Mouse (Mus musculus): ENCODE data around the gene H2-K1. TPM values are rescaled to one million over a fixed set of nuclear protein-coding genes. Genes with fewer than 3 reads are reported as not detected.
"Not testable (repeated sequence)": the region's sequence is repeated elsewhere in the genome, so short reads cannot be mapped to it uniquely, and the experiment has no call there.

Gene H2-K1
- total and polyA plus RNA-seq, 2 experiments from 2014 or later, result 21.2 to 22.2 TPM

- no peak overlapping the region for H3K4me3 ChIP-seq (ENCODE audit: low read depth, low read length)
- no peak overlapping the region for H3K27ac ChIP-seq (ENCODE audit: low read depth, low read length)
- H3K9me3 ChIP-seq (ENCODE audit: low read length), result no peaks in the 10 kb centered on the region
- ATAC-seq (ENCODE audit: low FRiP score), result no peak
- H3K4me1 ChIP-seq (ENCODE audit: insufficient read depth, low read length), result peaks cover 17% of the 10 kb centered on the region; the same call in 1 of the 2 replicates
- no peaks in the 10 kb centered on the region for H3K27me3 ChIP-seq (ENCODE audit: insufficient read depth, low read length)
- no peak for DNase-seq (ENCODE audit: low spot score)
- no peak overlapping the region for H3K4me2 ChIP-seq (ENCODE audit: low read depth, low read length, poor library complexity, severe bottlenecking)
- H3K9ac ChIP-seq (replicated peaks; ENCODE audit: low read length, poor library complexity, severe bottlenecking), result no peak overlapping the region
- TF ChIP-seq CTCF (IDR thresholded peaks at IDR 0.05), result no peak
- H3K36me3 ChIP-seq (ENCODE audit: insufficient read depth, low read length), result peaks cover 10% of the 10 kb centered on the region; the same call in 1 of the 2 replicates
- 95% methylated on average over 23 of the region's 23 CpGs for WGBS
Measured at GRCm38 (mm10) chr17:34021539-34022413, 21.6 kb upstream of the H2-K1 start.

GRCm38 (mm10) chr17:34013436-34013835 is 13.3 kb upstream of the H2-K1 start:
- no peak overlapping the region for H3K27ac ChIP-seq (ENCODE audit: low read depth, low read length)
- no peaks in the 10 kb centered on the region for H3K4me1 ChIP-seq (ENCODE audit: insufficient read depth, low read length)
- no peaks in the 10 kb centered on the region for H3K27me3 ChIP-seq (ENCODE audit: insufficient read depth, low read length)
- no peaks in the 10 kb centered on the region for H3K36me3 ChIP-seq (ENCODE audit: insufficient read depth, low read length)
- H3K9me3 ChIP-seq (ENCODE audit: low read length), result no peaks in the 10 kb centered on the region
- DNase-seq (ENCODE audit: low spot score) (no peak), ATAC-seq (ENCODE audit: low FRiP score) (no peak)
- no peak overlapping the region for H3K4me3 ChIP-seq (ENCODE audit: low read depth, low read length)
- no peak for TF ChIP-seq CTCF (IDR thresholded peaks at IDR 0.05)
- no peak overlapping the region for H3K4me2 ChIP-seq (ENCODE audit: low read depth, low read length, poor library complexity, severe bottlenecking)
- H3K9ac ChIP-seq (replicated peaks; ENCODE audit: low read length, poor library complexity, severe bottlenecking), result no peak overlapping the region
- WGBS, result 89% methylated on average over 8 of the region's 8 CpGs

GRCm38 (mm10) chr17:34010156-34010555 is 10.0 kb upstream of the H2-K1 start:
- Histone ChIP-seq H3K4me1 (ENCODE audit: insufficient read depth, low read length) (no peaks in the 10 kb centered on the region), H3K4me2 (ENCODE audit: low read depth, low read length, poor library complexity, severe bottlenecking) (no peak overlapping the region), H3K27me3 (ENCODE audit: insufficient read depth, low read length) (no peaks in the 10 kb centered on the region), H3K27ac (ENCODE audit: low read depth, low read length) (no peak overlapping the region), H3K36me3 (ENCODE audit: insufficient read depth, low read length) (no peaks in the 10 kb centered on the region), H3K9me3 (ENCODE audit: low read length) (no peaks in the 10 kb centered on the region), H3K4me3 (ENCODE audit: low read depth, low read length) (no peak overlapping the region), H3K9ac (replicated peaks; ENCODE audit: low read length, poor library complexity, severe bottlenecking) (no peak overlapping the region)
- TF ChIP-seq CTCF (IDR thresholded peaks at IDR 0.05), result no peak
- no peak for ATAC-seq (ENCODE audit: low FRiP score)
- WGBS, result 71% methylated on average over 5 of the region's 5 CpGs
- DNase-seq (ENCODE audit: low spot score), result no peak

GRCm38 (mm10) chr17:34006570-34006969 is 6.4 kb upstream of the H2-K1 start:
- no peaks in the 10 kb centered on the region for H3K27me3 ChIP-seq (ENCODE audit: insufficient read depth, low read length)
- ATAC-seq (ENCODE audit: low FRiP score) (no peak), DNase-seq (ENCODE audit: low spot score) (no peak)
- H3K9me3 ChIP-seq (ENCODE audit: low read length), result no peaks in the 10 kb centered on the region
- no peak overlapping the region for H3K9ac ChIP-seq (replicated peaks; ENCODE audit: low read length, poor library complexity, severe bottlenecking)
- H3K4me3 ChIP-seq (ENCODE audit: low read depth, low read length), result no peak overlapping the region
- H3K4me1 ChIP-seq (ENCODE audit: insufficient read depth, low read length), result no peaks in the 10 kb centered on the region
- WGBS, result 66% methylated on average over 2 of the region's 2 CpGs
- no peak overlapping the region for H3K4me2 ChIP-seq (ENCODE audit: low read depth, low read length, poor library complexity, severe bottlenecking)
- no peaks in the 10 kb centered on the region for H3K36me3 ChIP-seq (ENCODE audit: insufficient read depth, low read length)
- no peak for TF ChIP-seq CTCF (IDR thresholded peaks at IDR 0.05)
- no peak overlapping the region for H3K27ac ChIP-seq (ENCODE audit: low read depth, low read length)

GRCm38 (mm10) chr17:34003426-34003825 is 3.3 kb upstream of the H2-K1 start:
- Histone ChIP-seq H3K4me2 (ENCODE audit: low read depth, low read length, poor library complexity, severe bottlenecking) (no peak overlapping the region), H3K4me1 (ENCODE audit: insufficient read depth, low read length) (0 out of 2 replicates have a peak, but pooled peaks cover 4% of the 10 kb centered on the region), H3K4me3 (ENCODE audit: low read depth, low read length) (no peak overlapping the region), H3K9me3 (ENCODE audit: low read length) (no peaks in the 10 kb centered on the region), H3K9ac (replicated peaks; ENCODE audit: low read length, poor library complexity, severe bottlenecking) (no peak overlapping the region), H3K36me3 (ENCODE audit: insufficient read depth, low read length) (no peaks in the 10 kb centered on the region), H3K27ac (ENCODE audit: low read depth, low read length) (no peak overlapping the region), H3K27me3 (ENCODE audit: insufficient read depth, low read length) (peaks cover 7% of the 10 kb centered on the region; the same call in 1 of the 2 replicates)
- TF ChIP-seq CTCF (IDR thresholded peaks at IDR 0.05), result peak; percentile 81
- 9% methylated on average over 5 of the region's 5 CpGs for WGBS
- no peak for ATAC-seq (ENCODE audit: low FRiP score)
- DNase-seq (ENCODE audit: low spot score), result peak; percentile 43

GRCm38 (mm10) chr17:34000796-34001195 is 649 bp upstream of the H2-K1 start:
- not testable (repeated sequence) for H3K9ac ChIP-seq (replicated peaks; ENCODE audit: low read length, poor library complexity, severe bottlenecking); H3K4me2 ChIP-seq (ENCODE audit: low read depth, low read length, poor library complexity, severe bottlenecking); H3K36me3 ChIP-seq (ENCODE audit: insufficient read depth, low read length); H3K9me3 ChIP-seq (ENCODE audit: low read length); DNase-seq (ENCODE audit: low spot score); H3K4me1 ChIP-seq (ENCODE audit: insufficient read depth, low read length); H3K27me3 ChIP-seq (ENCODE audit: insufficient read depth, low read length); H3K4me3 ChIP-seq (ENCODE audit: low read depth, low read length); ATAC-seq (ENCODE audit: low FRiP score); H3K27ac ChIP-seq (ENCODE audit: low read depth, low read length)
- 43% methylated on average over 2 of the region's 2 CpGs for WGBS
